ENCODE assay signal across 8 mouse cellular contexts in genomic region chr13:37826994-37827262, GRCm38 (mm10). TPM values are rescaled to one million over a fixed set of nuclear protein-coding genes. Genes with fewer than 3 reads are reported as not detected.
A peak's percentile ranks its signal among the peaks of the same experiment; 100 is the strongest.
DNase-seq lines count a peak whose midpoint lies in the region; ATAC-seq lines count a peak whose summit lies in the region.

No protein-coding gene starts in this region.

- peak; percentile 8; the same call in 1 of the 2 replicates for ATAC-seq in heart, embryonic 16.5 days (replicated peaks; ENCODE audit: extremely low read depth, insufficient read depth, low FRiP score)
- peak; percentile 40 for ATAC-seq in activated CD4-positive, CD25-positive, alpha-beta regulatory T cell, adult 4 months
- peak; percentile 33; the same call in 1 of the 2 replicates for ATAC-seq in hindbrain, embryonic 14.5 days (ENCODE audit: low FRiP score)
- ATAC-seq in midbrain, embryonic 16.5 days, result peak; percentile 37

- H3K27ac ChIP-seq in heart, embryonic 16.5 days (ENCODE audit: low read length), result peak overlapping the region; percentile 97
- H3K27ac ChIP-seq in hindbrain, embryonic 14.5 days, result peak overlapping the region; percentile 57; the same call in 1 of the 2 replicates
- H3K27ac ChIP-seq in midbrain, embryonic 16.5 days (ENCODE audit: low read length), result 0 out of 2 replicates have a peak overlapping the region, but pooled peaks have one; percentile 34

- no peaks in the 10 kb centered on the region for H3K9me3 ChIP-seq in heart, embryonic 16.5 days (replicated peaks; ENCODE audit: control insufficient read depth, low read length)
- H3K9me3 ChIP-seq in hindbrain, embryonic 14.5 days (ENCODE audit: control insufficient read depth, low read length), result no peaks in the 10 kb centered on the region
- no peaks in the 10 kb centered on the region for H3K9me3 ChIP-seq in midbrain, embryonic 16.5 days (replicated peaks; ENCODE audit: control insufficient read depth, low read length, poor library complexity, severe bottlenecking)

- H3K27me3 ChIP-seq in heart, embryonic 16.5 days (ENCODE audit: control insufficient read depth, insufficient read depth, low read length), result no peaks in the 10 kb centered on the region
- peaks cover 72% of the 10 kb centered on the region for H3K27me3 ChIP-seq in hindbrain, embryonic 14.5 days (ENCODE audit: control insufficient read depth, insufficient read depth, low read length)
- peaks cover 37% of the 10 kb centered on the region for H3K27me3 ChIP-seq in midbrain, embryonic 16.5 days (ENCODE audit: control insufficient read depth, insufficient read depth, low read depth, low read length)

- H3K4me1 ChIP-seq in heart, embryonic 16.5 days (ENCODE audit: control insufficient read depth, insufficient read depth, low read length), result peaks cover 33% of the 10 kb centered on the region
- peaks cover 26% of the 10 kb centered on the region for H3K4me1 ChIP-seq in hindbrain, embryonic 14.5 days (replicated peaks; ENCODE audit: control insufficient read depth, insufficient read depth, low read length)
- peaks cover 27% of the 10 kb centered on the region for H3K4me1 ChIP-seq in midbrain, embryonic 16.5 days (ENCODE audit: control insufficient read depth, insufficient read depth, low read length)

- H3K4me2 ChIP-seq in heart, embryonic 16.5 days (ENCODE audit: low read depth, low read length), result peak overlapping the region; percentile 93
- peak overlapping the region; percentile 79 for H3K4me2 ChIP-seq in hindbrain, embryonic 14.5 days (replicated peaks)
- peak overlapping the region; percentile 97 for H3K4me2 ChIP-seq in midbrain, embryonic 16.5 days (ENCODE audit: low read length)

- peak overlapping the region; percentile 92 for H3K4me3 ChIP-seq in heart, embryonic 16.5 days (ENCODE audit: low read length)
- peak overlapping the region; percentile 60 for H3K4me3 ChIP-seq in hindbrain, embryonic 14.5 days (replicated peaks; ENCODE audit: low read length)
- H3K4me3 ChIP-seq in midbrain, embryonic 16.5 days (ENCODE audit: low read depth, low read length), result peak overlapping the region; percentile 49

- intact Hi-C loops in heart, postnatal 36 days (cut with DNase I), result loop anchor here (2.0 to 5.0 kb wide), 4 partner anchors 30 to 360 kb away; no protein-coding TSS in a partner anchor

- under 1% methylated on average over 28 of the region's 36 CpGs for WGBS in heart, embryonic 16.5 days
- 0% methylated on average over 32 of the region's 36 CpGs for WGBS in hindbrain, embryonic 14.5 days
- under 1% methylated on average over 18 of the region's 36 CpGs for WGBS in midbrain, embryonic 16.5 days

- H3K36me3 ChIP-seq in heart, embryonic 16.5 days (ENCODE audit: control insufficient read depth, insufficient read depth), result no peaks in the 10 kb centered on the region
- no peaks in the 10 kb centered on the region for H3K36me3 ChIP-seq in hindbrain, embryonic 14.5 days (replicated peaks; ENCODE audit: control insufficient read depth, insufficient read depth)
- H3K36me3 ChIP-seq in midbrain, embryonic 16.5 days (ENCODE audit: control insufficient read depth, insufficient read depth, low read length), result no peaks in the 10 kb centered on the region

- H3K9ac ChIP-seq in heart, embryonic 16.5 days (ENCODE audit: low read length), result peak overlapping the region; percentile 94
- H3K9ac ChIP-seq in hindbrain, embryonic 14.5 days, result peak overlapping the region; percentile 58
- peak overlapping the region; percentile 56 for H3K9ac ChIP-seq in midbrain, embryonic 16.5 days (ENCODE audit: low read depth, low read length)

- DNase-seq in heart, postnatal 36 days, result no peak
- DNase-seq in hindbrain, embryonic 14.5 days (ENCODE audit: low spot score), result no peak
- DNase-seq in urinary bladder, adult 2 months (ENCODE audit: low spot score), result no peak
- DNase-seq in retina, embryonic 14.5 days (ENCODE audit: low spot score), result no peak
- DNase-seq in cerebellum, postnatal 36 days, result no peak

RNA-seq across cellular contexts. Expression of gene Rreb1, which starts 48.7 kb away (rescaled TPM):
- polyA plus RNA-seq in heart, embryonic 16.5 days (2015; fragmentation: Nextera tagmentation; extraction: Ambion mirVana), result 13.0 TPM in 2 replicates
- 10 to 100 TPM; 41.7 to 51.5 TPM for total RNA-seq in heart, postnatal 36 days (2021)
- polyA plus RNA-seq in activated CD4-positive, CD25-positive, alpha-beta regulatory T cell, adult 4 months (2017; shearing (Covaris generic)), result 1 to 10 TPM; 3.0 to 4.9 TPM
- polyA plus RNA-seq in hindbrain, embryonic 14.5 days (2014; fragmentation: Nextera tagmentation; extraction: Ambion mirVana), result 5.1 and 5.8 TPM in 2 replicates
- polyA plus RNA-seq in midbrain, embryonic 16.5 days (2015; fragmentation: Nextera tagmentation; extraction: Ambion mirVana), result 2.6 and 3.0 TPM in 2 replicates
- 11.9 and 19.0 TPM in 2 replicates for polyA plus RNA-seq in urinary bladder, adult 2 months (2012; rRNA removed)

Comparison
In these comparisons a context has a peak if more than half of its experiments do, and no peak if none do; other contexts are left out.
1. H3K27ac ChIP-seq: peak in every context shown above with its lines; median percentile 97 in heart, embryonic 16.5 days; 57 in hindbrain, embryonic 14.5 days; 34 in midbrain, embryonic 16.5 days.